Mouse (Mus musculus) forelimb bud, embryonic 11.5 days (tissue): ENCODE data around the gene Sh3bgrl2.
A peak's percentile ranks its signal among the peaks of the same experiment; 100 is the strongest.

Experiments
- DNase-seq: peaks from one replicate; pipeline ENCODE4 v3.0.0-alpha.2; 2012; ENCODE audit warnings: low read depth, low spot score

Sh3bgrl2 gene

GRCm38 (mm10) chr9:83628669-83629612 lies 80.8 kb downstream of the Sh3bgrl2 start:
- no peak for DNase-seq

GRCm38 (mm10) chr9:83630341-83630740 lies 82.2 kb downstream of the Sh3bgrl2 start:
- DNase-seq, result no peak

GRCm38 (mm10) chr9:83631920-83632319 lies 83.8 kb downstream of the Sh3bgrl2 start:
- no peak for DNase-seq

- no peak for DNase-seq
Observed at GRCm38 (mm10) chr9:83634703-83635102, 86.6 kb downstream of the Sh3bgrl2 start.

GRCm38 (mm10) chr9:83635997-83636396 lies 87.9 kb downstream of the Sh3bgrl2 start:
- DNase-seq, result peak; percentile 60

GRCm38 (mm10) chr9:83643139-83643538 lies 95.0 kb downstream of the Sh3bgrl2 start:
- DNase-seq, result no peak

- DNase-seq, result no peak
Observed at GRCm38 (mm10) chr9:83643833-83644232, 95.7 kb downstream of the Sh3bgrl2 start.

- DNase-seq, result no peak
Observed at GRCm38 (mm10) chr9:83646215-83646614, 98.1 kb downstream of the Sh3bgrl2 start.

GRCm38 (mm10) chr9:83646691-83647090 lies 98.6 kb downstream of the Sh3bgrl2 start:
- DNase-seq, result no peak

GRCm38 (mm10) chr9:83647919-83648705 lies 100.0 kb downstream of the Sh3bgrl2 start:
- DNase-seq, result no peak

- no peak for DNase-seq
Observed at GRCm38 (mm10) chr9:83648733-83649132, 100.6 kb downstream of the Sh3bgrl2 start.

- DNase-seq, result no peak
Observed at GRCm38 (mm10) chr9:83652015-83652414, 103.9 kb downstream of the Sh3bgrl2 start.

- DNase-seq, result no peak
Observed at GRCm38 (mm10) chr9:83652590-83653172, 104.6 kb downstream of the Sh3bgrl2 start.

GRCm38 (mm10) chr9:83654601-83655000 lies 106.5 kb downstream of the Sh3bgrl2 start:
- DNase-seq, result no peak

GRCm38 (mm10) chr9:83656960-83657651 lies 109.0 kb downstream of the Sh3bgrl2 start:
- no peak for DNase-seq

- DNase-seq, result no peak
Observed at GRCm38 (mm10) chr9:83657652-83658002, 109.5 kb downstream of the Sh3bgrl2 start.

GRCm38 (mm10) chr9:83659081-83659480 lies 111.0 kb downstream of the Sh3bgrl2 start:
- DNase-seq, result no peak

- no peak for DNase-seq
Observed at GRCm38 (mm10) chr9:83661811-83662210, 113.7 kb downstream of the Sh3bgrl2 start.

- peak; percentile 27 for DNase-seq
Observed at GRCm38 (mm10) chr9:83663981-83664897, 116.1 kb downstream of the Sh3bgrl2 start.

GRCm38 (mm10) chr9:83664951-83665350 lies 116.8 kb downstream of the Sh3bgrl2 start:
- DNase-seq, result no peak
